ENCODE assay signal across 12 mouse cellular contexts in the genomic region with DNA sequence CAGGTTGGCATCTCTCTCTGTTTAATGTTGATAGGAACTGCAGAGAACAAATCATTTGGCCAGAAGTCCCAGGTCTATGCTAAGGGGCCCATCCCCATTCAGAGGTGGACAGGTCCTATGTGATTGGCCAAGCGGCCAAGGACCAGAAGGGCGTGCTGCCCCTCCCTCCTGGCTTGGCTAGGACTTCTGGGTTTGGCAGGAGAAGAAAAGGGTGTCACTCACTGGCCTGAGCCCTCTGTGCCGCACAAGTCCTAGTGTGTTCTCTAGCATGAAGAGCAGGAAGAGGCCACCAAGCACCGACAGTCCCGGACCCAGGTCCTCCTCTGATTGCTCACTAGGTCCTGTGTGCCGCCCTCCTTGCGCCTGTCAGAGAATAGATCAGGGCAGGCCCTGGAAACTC. TPM values are rescaled to one million over a fixed set of nuclear protein-coding genes. Genes with fewer than 3 reads are reported as not detected.
DNase-seq lines count a peak whose midpoint lies in the region; ATAC-seq lines count a peak whose summit lies in the region.
"Had no signal": no experiment of that assay in that cellular context is flagged by ENCODE, and none has a peak within 500 bp of the region (broad histone marks: within the 10 kb centered on the region; RNA-seq: fewer than 3 reads in every experiment).

No protein-coding gene starts in this region.

- H3K4me1 ChIP-seq in midbrain, embryonic 12.5 days: peaks cover 21% of the 10 kb centered on the region
- H3K4me1 ChIP-seq in midbrain, embryonic 16.5 days (ENCODE audit: control insufficient read depth, insufficient read depth, low read length): no peaks in the 10 kb centered on the region
- peaks cover 22% of the 10 kb centered on the region for H3K4me1 ChIP-seq in hindbrain, embryonic 13.5 days (replicated peaks)

- H3K9me3 ChIP-seq in midbrain, embryonic 12.5 days: no peaks in the 10 kb centered on the region
- no peaks in the 10 kb centered on the region for H3K9me3 ChIP-seq in midbrain, embryonic 16.5 days (replicated peaks; ENCODE audit: control insufficient read depth, low read length, poor library complexity, severe bottlenecking)
- H3K9me3 ChIP-seq in hindbrain, embryonic 13.5 days: no peaks in the 10 kb centered on the region
- H3K9me3 ChIP-seq: embryonic facial prominence, embryonic 15.5 days; G1E had no signal

- peak; percentile 34 for DNase-seq in heart, adult 8-10 months (ENCODE audit: low spot score)
- no peak for DNase-seq in heart, postnatal 4 days
- no peak for DNase-seq in spleen, adult 18-20 months
- no peak for DNase-seq in layer of hippocampus, adult 8-10 months (ENCODE audit: low spot score in 2 of 2)
- DNase-seq: gastrocnemius, postnatal 14 days; kidney, adult 9 months; lung, embryonic 14.5 days had no signal

- no peaks in the 10 kb centered on the region for H3K27me3 ChIP-seq in midbrain, embryonic 12.5 days
- H3K27me3 ChIP-seq in midbrain, embryonic 16.5 days (ENCODE audit: control insufficient read depth, insufficient read depth, low read depth, low read length): no peaks in the 10 kb centered on the region
- H3K27me3 ChIP-seq in hindbrain, embryonic 13.5 days: no peaks in the 10 kb centered on the region
- H3K27me3 ChIP-seq: embryonic facial prominence, embryonic 15.5 days had no signal

- no peak overlapping the region for H3K4me2 ChIP-seq in midbrain, embryonic 12.5 days (replicated peaks)
- H3K4me2 ChIP-seq in midbrain, embryonic 16.5 days (ENCODE audit: low read length): no peak overlapping the region
- H3K4me2 ChIP-seq in hindbrain, embryonic 13.5 days: no peak overlapping the region
- H3K4me2 ChIP-seq: embryonic facial prominence, embryonic 15.5 days; lung, embryonic 14.5 days had no signal

- 68% methylated on average over 7 of the region's 7 CpGs for WGBS in midbrain, embryonic 12.5 days
- WGBS in midbrain, embryonic 16.5 days: 69% methylated on average over 7 of the region's 7 CpGs
- WGBS in hindbrain, embryonic 13.5 days: 61% methylated on average over 7 of the region's 7 CpGs

- H3K27ac ChIP-seq in midbrain, embryonic 12.5 days (replicated peaks): peak overlapping the region; percentile 54; the same call in 1 of the 2 replicates
- no peak overlapping the region for H3K27ac ChIP-seq in midbrain, embryonic 16.5 days (ENCODE audit: low read length)
- no peak overlapping the region for H3K27ac ChIP-seq in hindbrain, embryonic 13.5 days
- H3K27ac ChIP-seq: embryonic facial prominence, embryonic 15.5 days had no signal

- H3K9ac ChIP-seq in midbrain, embryonic 12.5 days (replicated peaks): peak overlapping the region; percentile 21; the same call in 1 of the 2 replicates
- no peak overlapping the region for H3K9ac ChIP-seq in midbrain, embryonic 16.5 days (ENCODE audit: low read depth, low read length)
- H3K9ac ChIP-seq in hindbrain, embryonic 13.5 days: 0 out of 2 replicates have a peak overlapping the region, but pooled peaks have one; percentile 3
- H3K9ac ChIP-seq: embryonic facial prominence, embryonic 15.5 days; lung, embryonic 14.5 days had no signal

- H3K36me3 ChIP-seq in midbrain, embryonic 12.5 days: peaks cover 28% of the 10 kb centered on the region
- peaks cover 2% of the 10 kb centered on the region; the same call in 1 of the 2 replicates for H3K36me3 ChIP-seq in midbrain, embryonic 16.5 days (ENCODE audit: control insufficient read depth, insufficient read depth, low read length)
- H3K36me3 ChIP-seq in hindbrain, embryonic 13.5 days: peaks cover 42% of the 10 kb centered on the region

- ATAC-seq in midbrain, embryonic 12.5 days (ENCODE audit: low FRiP score, low read depth): peak; percentile 7; the same call in 1 of the 2 replicates
- ATAC-seq in midbrain, embryonic 16.5 days: no peak
- no peak for ATAC-seq in hindbrain, embryonic 13.5 days (ENCODE audit: low FRiP score)

- H3K4me3 ChIP-seq in midbrain, embryonic 12.5 days: no peak overlapping the region
- H3K4me3 ChIP-seq in midbrain, embryonic 16.5 days (ENCODE audit: low read depth, low read length): no peak overlapping the region
- no peak overlapping the region for H3K4me3 ChIP-seq in hindbrain, embryonic 13.5 days
- H3K4me3 ChIP-seq: embryonic facial prominence, embryonic 15.5 days had no signal

RNA-seq across cellular contexts. Expression of a gene that starts 3.6 kb away (rescaled TPM):
- not detected for total RNA-seq in heart, adult 8-10 months (2022)
- not detected for total RNA-seq in heart, postnatal 4 days (2021)
- polyA plus RNA-seq in midbrain, embryonic 12.5 days (2016; fragmentation: Nextera tagmentation; extraction: Ambion mirVana): not detected in 2 replicates
- 0.10 TPM in 1 of 2 replicates, not detected in the other for polyA plus RNA-seq in midbrain, embryonic 16.5 days (2015; fragmentation: Nextera tagmentation; extraction: Ambion mirVana)
- not detected in 2 replicates for polyA plus RNA-seq in hindbrain, embryonic 13.5 days (2015; fragmentation: Nextera tagmentation; extraction: Ambion mirVana)
- total RNA-seq in layer of hippocampus, adult 8-10 months (2022): under 1 TPM in 3 of 4 experiments, not detected in 1; 0.35 to 0.45 (median 0.43) TPM
- total RNA-seq: G1E; gastrocnemius, postnatal 14 days had no signal
- polyA plus RNA-seq: G1E had no signal

RNA-seq across cellular contexts. Expression of a gene that starts 13.8 kb away (rescaled TPM):
- total RNA-seq in heart, adult 8-10 months (2022): 10 to 100 TPM; 44.8 to 50.8 (median 45.2) TPM
- 10 to 100 TPM; 44.1 to 47.1 TPM for total RNA-seq in heart, postnatal 4 days (2021)
- polyA plus RNA-seq in midbrain, embryonic 12.5 days (2016; fragmentation: Nextera tagmentation; extraction: Ambion mirVana): 127 and 147 TPM in 2 replicates
- polyA plus RNA-seq in midbrain, embryonic 16.5 days (2015; fragmentation: Nextera tagmentation; extraction: Ambion mirVana): 141 and 150 TPM in 2 replicates
- 126 and 139 TPM in 2 replicates for polyA plus RNA-seq in hindbrain, embryonic 13.5 days (2015; fragmentation: Nextera tagmentation; extraction: Ambion mirVana)
- total RNA-seq in layer of hippocampus, adult 8-10 months (2022): 100 to 1,000 TPM in 2 of 4 experiments, 10 to 100 TPM in 2; 94.4 to 107 (median 100) TPM

RNA-seq across cellular contexts. Expression of a gene that starts 14.0 kb away (rescaled TPM):
- total RNA-seq in heart, adult 8-10 months (2022): 10 to 100 TPM; 16.2 to 17.6 (median 16.7) TPM
- total RNA-seq in heart, postnatal 4 days (2021): 10 to 100 TPM; 25.0 to 27.0 TPM
- 57.6 and 60.7 TPM in 2 replicates for polyA plus RNA-seq in midbrain, embryonic 12.5 days (2016; fragmentation: Nextera tagmentation; extraction: Ambion mirVana)
- 105 and 108 TPM in 2 replicates for polyA plus RNA-seq in midbrain, embryonic 16.5 days (2015; fragmentation: Nextera tagmentation; extraction: Ambion mirVana)
- polyA plus RNA-seq in hindbrain, embryonic 13.5 days (2015; fragmentation: Nextera tagmentation; extraction: Ambion mirVana): 81.9 and 83.8 TPM in 2 replicates
- total RNA-seq in layer of hippocampus, adult 8-10 months (2022): 10 to 100 TPM; 71.7 to 79.9 (median 75.7) TPM

RNA-seq across cellular contexts. Expression of a gene that starts 20.6 kb away (rescaled TPM):
- total RNA-seq in heart, adult 8-10 months (2022): 10 to 100 TPM; 39.8 to 45.9 (median 44.0) TPM
- total RNA-seq in heart, postnatal 4 days (2021): 10 to 100 TPM; 44.4 to 44.9 TPM
- 12.9 and 13.5 TPM in 2 replicates for polyA plus RNA-seq in midbrain, embryonic 12.5 days (2016; fragmentation: Nextera tagmentation; extraction: Ambion mirVana)
- polyA plus RNA-seq in midbrain, embryonic 16.5 days (2015; fragmentation: Nextera tagmentation; extraction: Ambion mirVana): 9.9 and 13.6 TPM in 2 replicates
- 11.7 and 12.9 TPM in 2 replicates for polyA plus RNA-seq in hindbrain, embryonic 13.5 days (2015; fragmentation: Nextera tagmentation; extraction: Ambion mirVana)
- total RNA-seq in layer of hippocampus, adult 8-10 months (2022): 10 to 100 TPM; 46.3 to 57.3 (median 50.2) TPM

RNA-seq across cellular contexts. Expression of a gene that starts 28.7 kb away (rescaled TPM):
- total RNA-seq in heart, adult 8-10 months (2022): 100 to 1,000 TPM; 365 to 443 (median 423) TPM
- 10 to 100 TPM; 82.0 to 85.7 TPM for total RNA-seq in heart, postnatal 4 days (2021)
- 28.6 and 33.6 TPM in 2 replicates for polyA plus RNA-seq in midbrain, embryonic 12.5 days (2016; fragmentation: Nextera tagmentation; extraction: Ambion mirVana)
- polyA plus RNA-seq in midbrain, embryonic 16.5 days (2015; fragmentation: Nextera tagmentation; extraction: Ambion mirVana): 36.8 and 40.3 TPM in 2 replicates
- 31.1 and 37.6 TPM in 2 replicates for polyA plus RNA-seq in hindbrain, embryonic 13.5 days (2015; fragmentation: Nextera tagmentation; extraction: Ambion mirVana)
- total RNA-seq in layer of hippocampus, adult 8-10 months (2022): 10 to 100 TPM; 47.5 to 57.4 (median 51.9) TPM
